Mouse (Mus musculus) embryo, embryonic 9.5 days (tissue): ENCODE measurements around the gene Galnt4.

ENCODE experiments used
- DNase-seq: peaks from one replicate; pipeline ENCODE4 v3.0.0-alpha.2; 2017; ENCODE audit errors: extremely low spot score

The Galnt4 gene

GRCm38 (mm10) chr10:99107964-99108363 is at the start of gene Galnt4:
TSS of gene Galnt4 (plus strand) at chr10:99108159.
- peak; percentile 87 for DNase-seq

GRCm38 (mm10) chr10:99060588-99060987 is 47.4 kb upstream of the Galnt4 start:
- no peak for DNase-seq

GRCm38 (mm10) chr10:99061418-99061817 is 46.5 kb upstream of the Galnt4 start:
- DNase-seq: no peak

DNA sequence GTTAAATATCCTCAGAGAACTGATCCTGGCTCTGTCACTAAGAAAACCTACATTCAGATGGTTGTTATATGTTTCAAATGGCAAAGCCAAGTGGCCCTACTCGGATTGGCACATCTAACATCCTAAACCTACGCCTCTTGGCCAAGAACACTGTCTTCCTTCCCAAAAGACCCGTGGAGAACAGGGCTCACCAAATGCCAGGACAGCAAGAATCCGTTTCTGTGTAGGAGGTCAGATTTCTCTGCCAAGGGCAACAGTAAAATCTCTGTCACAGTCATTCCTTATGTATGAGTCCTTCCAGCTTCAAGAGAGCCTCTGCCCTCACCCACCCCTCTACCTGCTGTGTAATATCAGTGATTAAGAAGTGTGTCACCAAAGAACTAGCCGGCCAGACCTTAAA is 45.4 kb upstream of the Galnt4 start:
- no peak for DNase-seq

- no peak for DNase-seq
Measured at GRCm38 (mm10) chr10:99076113-99076895, 31.7 kb upstream of the Galnt4 start.

GRCm38 (mm10) chr10:99078621-99079020 is 29.3 kb upstream of the Galnt4 start:
- DNase-seq: no peak

DNA sequence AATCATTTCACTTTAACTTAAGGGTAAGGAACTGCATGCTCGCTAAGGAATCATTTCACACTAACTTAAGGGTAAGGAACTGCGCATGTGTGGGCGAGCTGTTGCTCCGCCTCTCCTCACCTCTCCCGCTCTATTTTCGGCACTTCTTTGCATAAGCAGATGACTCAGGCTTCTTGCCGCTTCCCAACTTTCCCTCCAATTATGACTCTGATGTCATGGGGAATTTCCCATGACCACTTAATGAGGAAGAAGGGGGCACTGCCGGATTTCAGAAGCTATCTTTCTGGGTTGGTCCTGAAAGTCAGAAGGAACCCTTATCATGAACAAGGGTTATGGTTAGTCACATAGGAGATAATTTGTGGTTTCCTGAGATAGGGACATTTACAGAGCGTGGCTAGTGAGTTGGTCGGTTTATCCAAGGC is 26.4 kb upstream of the Galnt4 start:
- no peak for DNase-seq

DNA sequence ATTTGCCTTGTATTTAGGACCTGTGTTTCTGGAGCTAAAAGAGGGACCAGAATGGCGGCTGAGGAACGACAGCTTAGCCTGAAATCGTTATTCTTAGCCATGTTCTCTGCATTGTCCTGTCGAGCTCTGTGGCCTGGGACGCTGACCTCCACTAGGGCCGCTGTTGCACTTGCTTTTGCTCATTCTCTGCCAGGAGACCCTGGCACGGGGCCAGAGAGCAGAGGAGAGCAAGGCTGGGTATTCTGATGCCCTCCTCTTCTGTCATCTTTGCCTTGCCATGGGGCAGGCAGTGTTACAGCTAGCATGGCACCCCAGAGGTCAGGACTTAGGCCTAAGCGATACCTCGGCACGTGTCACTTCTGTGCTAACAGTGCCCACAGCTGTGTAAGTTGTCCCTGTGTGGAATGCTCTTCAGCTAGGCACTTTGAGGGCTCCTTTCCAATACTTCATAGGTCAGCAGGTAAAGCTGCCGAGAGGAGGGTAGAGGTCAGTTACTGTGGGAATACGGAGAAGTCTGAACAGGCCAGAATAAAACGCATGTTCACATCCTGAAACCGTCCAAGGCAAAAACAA is 24.4 kb upstream of the Galnt4 start:
- DNase-seq: no peak

DNA sequence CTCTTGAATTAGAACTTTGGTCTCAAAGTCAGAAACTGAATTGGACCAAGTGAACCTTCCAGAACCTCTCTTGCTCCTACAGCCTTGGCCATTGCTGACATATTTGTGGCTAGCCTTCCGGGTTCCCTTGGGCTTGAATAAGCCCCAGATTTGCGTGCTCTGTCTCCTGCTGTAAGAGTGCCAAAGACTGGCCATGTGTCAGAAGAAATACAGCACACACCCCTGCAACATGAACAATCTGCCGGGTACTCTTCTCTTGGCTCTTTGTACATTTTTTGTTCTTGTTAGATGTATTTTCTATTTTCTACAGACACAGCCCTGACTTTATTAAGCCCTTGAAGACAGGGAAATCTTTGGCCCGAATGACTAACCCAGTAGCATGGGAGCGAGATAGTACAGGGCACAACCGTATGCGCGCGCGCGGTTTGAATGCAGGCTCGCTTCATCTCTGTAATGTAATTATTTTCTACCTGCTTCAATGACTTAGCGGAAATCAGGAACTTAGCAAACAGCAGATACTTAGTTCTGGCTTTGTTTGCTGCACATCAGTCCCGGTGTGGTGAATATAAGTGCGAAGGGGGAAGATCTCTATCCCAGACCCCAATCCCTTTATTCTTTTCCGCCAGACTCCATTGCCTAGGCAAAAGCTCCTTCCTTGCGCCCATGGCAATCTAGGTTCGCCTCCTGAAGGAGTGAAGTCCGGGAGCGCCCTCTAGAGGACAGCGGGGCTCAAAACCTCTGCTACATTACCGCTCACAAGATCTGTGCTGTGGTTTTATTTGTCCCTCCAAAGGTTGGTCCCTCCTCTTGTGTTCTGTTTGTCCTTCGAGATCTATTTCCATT is 23.3 kb upstream of the Galnt4 start:
- peak; percentile 85 for DNase-seq

- DNase-seq: no peak
Measured at GRCm38 (mm10) chr10:99085240-99085587, 22.7 kb upstream of the Galnt4 start.

- no peak for DNase-seq
Measured at GRCm38 (mm10) chr10:99086029-99086428, 21.9 kb upstream of the Galnt4 start.

DNA sequence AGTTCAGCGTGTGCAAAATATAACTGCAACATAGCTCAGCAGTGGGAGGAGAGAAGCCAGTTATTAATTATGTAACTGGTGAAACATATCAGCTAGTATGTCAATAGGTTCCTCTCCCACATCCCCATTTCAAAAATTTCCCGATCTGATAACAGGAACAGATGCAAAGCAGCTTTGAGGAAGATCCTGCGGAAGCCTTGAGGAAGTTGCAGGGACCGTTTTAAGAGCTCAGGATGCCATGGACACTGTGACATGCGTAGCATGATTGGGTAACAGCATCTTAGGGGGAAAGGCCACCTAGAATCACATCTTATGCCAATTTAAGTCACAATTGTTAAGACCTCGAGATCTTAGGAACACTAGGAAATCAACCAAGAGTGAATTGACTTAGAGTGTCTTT is 18.1 kb upstream of the Galnt4 start:
- DNase-seq: no peak

DNA sequence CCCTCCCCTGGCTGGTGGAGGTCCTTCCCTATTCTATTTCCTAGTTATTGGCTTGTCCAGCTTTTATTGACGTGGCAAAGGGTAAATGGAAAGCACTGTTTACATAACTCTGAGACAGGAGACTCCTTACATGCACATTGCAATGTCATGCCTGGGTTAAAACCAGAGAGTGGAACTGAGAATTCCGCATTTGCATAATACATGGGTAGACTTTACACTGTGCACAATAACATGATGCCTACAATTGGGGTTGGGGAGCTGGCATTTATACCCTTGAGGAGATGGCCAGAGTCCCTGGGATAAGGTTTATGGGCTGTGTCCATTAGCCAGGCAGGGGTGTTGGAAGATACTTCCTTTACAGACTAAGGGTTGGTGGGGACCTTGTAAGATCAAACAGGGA is 14.6 kb upstream of the Galnt4 start:
- no peak for DNase-seq

DNA sequence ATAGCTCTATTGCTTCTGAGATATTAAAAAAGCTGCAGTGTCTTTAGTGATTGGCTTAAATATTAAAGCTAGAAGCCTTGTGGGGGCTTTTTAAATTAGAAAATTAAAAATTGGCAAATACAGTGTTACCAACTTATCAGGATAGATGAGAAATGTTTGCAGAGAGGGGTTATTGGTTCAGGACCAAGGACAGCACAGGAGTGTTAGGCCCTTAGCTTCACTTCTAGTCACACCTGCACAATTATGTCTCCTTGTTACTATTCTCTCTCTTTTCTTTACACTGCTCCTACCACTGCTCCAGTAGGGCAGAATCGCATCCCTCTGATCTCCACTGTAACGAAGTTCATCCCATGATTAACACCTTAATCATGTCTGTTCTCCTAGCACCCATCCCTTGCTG is 12.8 kb upstream of the Galnt4 start:
- DNase-seq: no peak

- no peak for DNase-seq
Measured at GRCm38 (mm10) chr10:99097374-99097773, 10.6 kb upstream of the Galnt4 start.

GRCm38 (mm10) chr10:99105522-99105921 is 2.4 kb upstream of the Galnt4 start:
- no peak for DNase-seq

GRCm38 (mm10) chr10:99106311-99106702 is 1.7 kb upstream of the Galnt4 start:
- no peak for DNase-seq

- DNase-seq: peak; percentile 90
Measured at GRCm38 (mm10) chr10:99106703-99107631, 992 bp upstream of the Galnt4 start, which contains the start of gene Poc1b. TSS of gene Poc1b (plus strand) at chr10:99107036.

DNA sequence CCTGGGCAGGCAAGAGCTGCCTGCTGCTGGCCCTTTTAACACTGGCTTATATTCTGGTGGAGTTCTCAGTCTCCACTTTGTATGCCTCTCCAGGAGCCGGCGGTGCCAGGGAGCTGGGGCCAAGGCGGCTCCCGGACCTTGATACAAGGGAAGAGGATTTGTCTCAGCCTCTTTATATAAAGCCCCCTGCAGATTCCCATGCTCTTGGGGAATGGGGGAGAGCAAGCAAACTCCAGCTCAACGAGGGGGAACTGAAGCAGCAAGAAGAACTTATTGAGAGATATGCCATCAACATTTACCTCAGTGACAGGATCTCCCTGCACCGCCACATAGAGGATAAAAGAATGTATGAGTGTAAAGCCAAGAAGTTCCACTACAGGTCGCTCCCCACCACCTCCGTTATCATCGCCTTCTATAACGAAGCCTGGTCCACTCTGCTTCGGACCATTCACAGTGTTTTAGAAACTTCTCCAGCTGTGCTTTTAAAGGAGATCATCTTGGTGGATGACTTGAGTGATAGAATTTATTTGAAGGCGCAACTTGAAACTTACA is 548 bp downstream of the Galnt4 start:
- DNase-seq: no peak

DNA sequence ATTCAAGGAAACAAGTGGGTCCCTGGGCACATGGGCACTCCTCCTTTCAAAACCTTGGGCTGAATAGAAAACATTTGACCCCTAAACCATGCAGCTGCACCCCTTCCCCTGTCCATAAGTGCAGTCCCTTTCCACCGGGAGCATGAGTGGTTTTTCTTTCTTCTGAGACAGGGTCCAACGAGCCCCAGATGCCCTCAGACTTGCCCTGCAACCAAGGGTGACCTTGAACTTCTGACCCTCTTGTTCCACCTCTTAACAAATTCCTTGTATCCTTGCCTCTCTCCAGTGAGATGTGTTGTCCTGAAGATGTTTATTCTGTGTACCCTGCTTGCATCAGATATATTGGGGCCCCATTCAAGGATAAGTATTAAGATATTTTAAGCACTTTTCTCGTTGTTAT is 5.6 kb downstream of the Galnt4 start:
- no peak for DNase-seq

- DNase-seq: no peak
Measured at GRCm38 (mm10) chr10:99114295-99114694, 6.3 kb downstream of the Galnt4 start.
